Mouse (Mus musculus) heart, postnatal 0 days (tissue): ENCODE data around the gene Pde4d.

Source experiments
- CTCF ChIP-seq: IDR thresholded peaks from 2 replicates; pipeline ENCODE4 v1.5.1; 2016; ENCODE audit warnings: antibody characterized with exemption, control low read depth, low read depth
- EP300 ChIP-seq: IDR thresholded peaks from 2 replicates; pipeline ENCODE4 v1.6.1; 2016; ENCODE audit warnings: antibody characterized with exemption, low read depth

DNA sequence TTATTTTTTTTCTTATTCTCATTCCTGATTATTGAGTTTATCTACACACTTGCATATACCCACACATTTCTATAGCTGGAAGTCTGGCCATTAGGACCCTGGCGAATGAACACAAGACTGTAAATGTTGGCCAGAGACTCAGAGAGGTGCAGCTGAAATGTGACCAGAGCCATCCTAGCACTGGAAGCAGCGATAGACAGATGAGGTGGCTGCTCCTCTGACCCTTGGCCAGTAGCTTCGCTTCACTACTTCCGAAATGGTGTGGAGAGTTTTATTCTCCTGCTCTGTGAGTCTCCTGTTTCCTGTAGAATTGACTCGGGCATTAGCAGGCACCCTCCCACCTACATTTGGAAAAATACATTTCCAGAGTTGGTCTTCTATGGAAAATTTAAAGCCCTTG lies 1212.4 kb downstream of the Pde4d start:
- TF ChIP-seq CTCF: no peak
- no peak for TF ChIP-seq EP300
